Mouse (Mus musculus): Measurements from ENCODE around the gene Setd3. TPM values are rescaled to one million over a fixed set of nuclear protein-coding genes. Genes with fewer than 3 reads are reported as not detected.

The Setd3 gene
- polyA plus RNA-seq, 1 experiment from 2014 or later, result 77.7 TPM

- no peaks in the 10 kb centered on the region for H3K36me3 ChIP-seq (ENCODE audit: control insufficient read depth, insufficient read depth, low read length)
- H3K4me2 ChIP-seq (replicated peaks; ENCODE audit: low read depth, low read length), result no peak overlapping the region
- no peaks in the 10 kb centered on the region for H3K9me3 ChIP-seq (ENCODE audit: control insufficient read depth, low read length)
- H3K9ac ChIP-seq (ENCODE audit: low read depth, low read length), result no peak overlapping the region
- ATAC-seq (ENCODE audit: low FRiP score, low TSS enrichment), result no peak
- H3K4me1 ChIP-seq (ENCODE audit: control insufficient read depth, insufficient read depth, low read length), result peaks cover 3% of the 10 kb centered on the region; the same call in 1 of the 2 replicates
- H3K27ac ChIP-seq (ENCODE audit: low read depth, low read length), result no peak overlapping the region
- no peaks in the 10 kb centered on the region for H3K27me3 ChIP-seq (ENCODE audit: control insufficient read depth, insufficient read depth, low read length)
- no peak overlapping the region for H3K4me3 ChIP-seq (ENCODE audit: low read length)
Observed at GRCm38 (mm10) chr12:108171336-108171735, 7.8 kb downstream of the Setd3 start.

- no peak for ATAC-seq (ENCODE audit: low FRiP score, low TSS enrichment)
- no peak overlapping the region for H3K9ac ChIP-seq (ENCODE audit: low read depth, low read length)
- H3K27ac ChIP-seq (ENCODE audit: low read depth, low read length), result no peak overlapping the region
- WGBS, result 91% methylated on average over 3 of the region's 3 CpGs
- no peak overlapping the region for H3K4me3 ChIP-seq (ENCODE audit: low read length)
- no peaks in the 10 kb centered on the region for H3K9me3 ChIP-seq (ENCODE audit: control insufficient read depth, low read length)
- H3K27me3 ChIP-seq (ENCODE audit: control insufficient read depth, insufficient read depth, low read length), result no peaks in the 10 kb centered on the region
- no peaks in the 10 kb centered on the region for H3K36me3 ChIP-seq (ENCODE audit: control insufficient read depth, insufficient read depth, low read length)
- H3K4me2 ChIP-seq (replicated peaks; ENCODE audit: low read depth, low read length), result no peak overlapping the region
- H3K4me1 ChIP-seq (ENCODE audit: control insufficient read depth, insufficient read depth, low read length), result no peaks in the 10 kb centered on the region; the same call in 1 of the 2 replicates
Observed at GRCm38 (mm10) chr12:108170467-108170866, 8.6 kb downstream of the Setd3 start.

- Histone ChIP-seq H3K36me3 (ENCODE audit: control insufficient read depth, insufficient read depth, low read length) (peaks cover 5% of the 10 kb centered on the region; the same call in 1 of the 2 replicates), H3K4me1 (ENCODE audit: control insufficient read depth, insufficient read depth, low read length) (no peaks in the 10 kb centered on the region; the same call in 1 of the 2 replicates), H3K9me3 (ENCODE audit: control insufficient read depth, low read length) (no peaks in the 10 kb centered on the region), H3K27me3 (ENCODE audit: control insufficient read depth, insufficient read depth, low read length) (no peaks in the 10 kb centered on the region), H3K4me2 (replicated peaks; ENCODE audit: low read depth, low read length) (no peak overlapping the region), H3K27ac (ENCODE audit: low read depth, low read length) (no peak overlapping the region), H3K9ac (ENCODE audit: low read depth, low read length) (no peak overlapping the region), H3K4me3 (ENCODE audit: low read length) (no peak overlapping the region)
- WGBS, result 61% methylated on average over 3 of the region's 3 CpGs
- ATAC-seq (ENCODE audit: low FRiP score, low TSS enrichment), result no peak
Observed at GRCm38 (mm10) chr12:108168909-108169308, 10.2 kb downstream of the Setd3 start.

GRCm38 (mm10) chr12:108163706-108164105, 15.4 kb downstream of the Setd3 start:
- peaks cover 43% of the 10 kb centered on the region for H3K36me3 ChIP-seq (ENCODE audit: control insufficient read depth, insufficient read depth, low read length)
- no peak overlapping the region for H3K4me2 ChIP-seq (replicated peaks; ENCODE audit: low read depth, low read length)
- WGBS, result 88% methylated on average over 3 of the region's 3 CpGs
- no peaks in the 10 kb centered on the region for H3K4me1 ChIP-seq (ENCODE audit: control insufficient read depth, insufficient read depth, low read length)
- H3K9me3 ChIP-seq (ENCODE audit: control insufficient read depth, low read length), result no peaks in the 10 kb centered on the region
- no peaks in the 10 kb centered on the region for H3K27me3 ChIP-seq (ENCODE audit: control insufficient read depth, insufficient read depth, low read length)
- H3K4me3 ChIP-seq (ENCODE audit: low read length), result no peak overlapping the region
- H3K9ac ChIP-seq (ENCODE audit: low read depth, low read length), result no peak overlapping the region
- H3K27ac ChIP-seq (ENCODE audit: low read depth, low read length), result no peak overlapping the region
- ATAC-seq (ENCODE audit: low FRiP score, low TSS enrichment), result no peak

- Histone ChIP-seq H3K4me1 (ENCODE audit: control insufficient read depth, insufficient read depth, low read length) (no peaks in the 10 kb centered on the region), H3K4me3 (ENCODE audit: low read length) (no peak overlapping the region), H3K9me3 (ENCODE audit: control insufficient read depth, low read length) (no peaks in the 10 kb centered on the region), H3K27ac (ENCODE audit: low read depth, low read length) (no peak overlapping the region), H3K27me3 (ENCODE audit: control insufficient read depth, insufficient read depth, low read length) (no peaks in the 10 kb centered on the region), H3K9ac (ENCODE audit: low read depth, low read length) (no peak overlapping the region), H3K36me3 (ENCODE audit: control insufficient read depth, insufficient read depth, low read length) (peaks cover 52% of the 10 kb centered on the region), H3K4me2 (replicated peaks; ENCODE audit: low read depth, low read length) (no peak overlapping the region)
- WGBS, result 92% methylated on average over 1 of the region's 1 CpGs
- no peak for ATAC-seq (ENCODE audit: low FRiP score, low TSS enrichment)
Observed at GRCm38 (mm10) chr12:108162036-108162435, 17.1 kb downstream of the Setd3 start.

GRCm38 (mm10) chr12:108159863-108160262, 19.3 kb downstream of the Setd3 start:
- Histone ChIP-seq H3K27me3 (ENCODE audit: control insufficient read depth, insufficient read depth, low read length) (no peaks in the 10 kb centered on the region), H3K4me2 (replicated peaks; ENCODE audit: low read depth, low read length) (no peak overlapping the region), H3K4me3 (ENCODE audit: low read length) (no peak overlapping the region), H3K9ac (ENCODE audit: low read depth, low read length) (no peak overlapping the region), H3K4me1 (ENCODE audit: control insufficient read depth, insufficient read depth, low read length) (no peaks in the 10 kb centered on the region), H3K27ac (ENCODE audit: low read depth, low read length) (no peak overlapping the region), H3K9me3 (ENCODE audit: control insufficient read depth, low read length) (no peaks in the 10 kb centered on the region), H3K36me3 (ENCODE audit: control insufficient read depth, insufficient read depth, low read length) (peaks cover 65% of the 10 kb centered on the region)
- no peak for ATAC-seq (ENCODE audit: low FRiP score, low TSS enrichment)

- no peaks in the 10 kb centered on the region for H3K9me3 ChIP-seq (ENCODE audit: control insufficient read depth, low read length)
- H3K9ac ChIP-seq (ENCODE audit: low read depth, low read length), result no peak overlapping the region
- no peak overlapping the region for H3K4me2 ChIP-seq (replicated peaks; ENCODE audit: low read depth, low read length)
- no peaks in the 10 kb centered on the region for H3K27me3 ChIP-seq (ENCODE audit: control insufficient read depth, insufficient read depth, low read length)
- H3K36me3 ChIP-seq (ENCODE audit: control insufficient read depth, insufficient read depth, low read length), result peaks cover 41% of the 10 kb centered on the region
- H3K4me1 ChIP-seq (ENCODE audit: control insufficient read depth, insufficient read depth, low read length), result no peaks in the 10 kb centered on the region
- no peak overlapping the region for H3K4me3 ChIP-seq (ENCODE audit: low read length)
- 98% methylated on average over 2 of the region's 2 CpGs for WGBS
- ATAC-seq (ENCODE audit: low FRiP score, low TSS enrichment), result no peak
- no peak overlapping the region for H3K27ac ChIP-seq (ENCODE audit: low read depth, low read length)
Observed at GRCm38 (mm10) chr12:108152743-108153142, 26.4 kb downstream of the Setd3 start.

GRCm38 (mm10) chr12:108149764-108150163, 29.4 kb downstream of the Setd3 start:
- H3K36me3 ChIP-seq (ENCODE audit: control insufficient read depth, insufficient read depth, low read length), result peaks cover 35% of the 10 kb centered on the region
- H3K4me3 ChIP-seq (ENCODE audit: low read length), result no peak overlapping the region
- no peak for ATAC-seq (ENCODE audit: low FRiP score, low TSS enrichment)
- WGBS, result 80% methylated on average over 3 of the region's 3 CpGs
- H3K27me3 ChIP-seq (ENCODE audit: control insufficient read depth, insufficient read depth, low read length), result no peaks in the 10 kb centered on the region
- no peaks in the 10 kb centered on the region for H3K4me1 ChIP-seq (ENCODE audit: control insufficient read depth, insufficient read depth, low read length)
- H3K9me3 ChIP-seq (ENCODE audit: control insufficient read depth, low read length), result no peaks in the 10 kb centered on the region
- no peak overlapping the region for H3K27ac ChIP-seq (ENCODE audit: low read depth, low read length)
- no peak overlapping the region for H3K4me2 ChIP-seq (replicated peaks; ENCODE audit: low read depth, low read length)
- H3K9ac ChIP-seq (ENCODE audit: low read depth, low read length), result no peak overlapping the region

GRCm38 (mm10) chr12:108145198-108145597, 33.9 kb downstream of the Setd3 start:
- Histone ChIP-seq H3K4me3 (ENCODE audit: low read length) (no peak overlapping the region), H3K9ac (ENCODE audit: low read depth, low read length) (no peak overlapping the region), H3K36me3 (ENCODE audit: control insufficient read depth, insufficient read depth, low read length) (peaks cover 17% of the 10 kb centered on the region; the same call in 1 of the 2 replicates), H3K9me3 (ENCODE audit: control insufficient read depth, low read length) (no peaks in the 10 kb centered on the region), H3K4me2 (replicated peaks; ENCODE audit: low read depth, low read length) (no peak overlapping the region), H3K27ac (ENCODE audit: low read depth, low read length) (no peak overlapping the region), H3K27me3 (ENCODE audit: control insufficient read depth, insufficient read depth, low read length) (no peaks in the 10 kb centered on the region), H3K4me1 (ENCODE audit: control insufficient read depth, insufficient read depth, low read length) (no peaks in the 10 kb centered on the region)
- 92% methylated on average over 3 of the region's 3 CpGs for WGBS
- ATAC-seq (ENCODE audit: low FRiP score, low TSS enrichment), result no peak

All from kidney, embryonic 14.5 days (tissue).